Mouse (Mus musculus) CH12.LX (cell line): ENCODE data around the gene Apoa2. TPM values are rescaled to one million over a fixed set of nuclear protein-coding genes. Genes with fewer than 3 reads are reported as not detected.

ENCODE experiments used
- DNase-seq: peaks from one replicate; pipeline ENCODE4 v3.0.0-alpha.2; 2013; ENCODE audit errors: extremely low read depth
- H3K27ac ChIP-seq: 2 replicates; pipeline ENCODE4 v1.5.1; 2012; ENCODE audit warnings: low read depth, mild to moderate bottlenecking, control low read depth, moderate library complexity; ENCODE audit not compliant: insufficient read depth
- H3K27me3 ChIP-seq: replicated peaks from 2 replicates; pipeline ENCODE3; 2012; ENCODE audit warnings: inconsistent platforms
- H3K36me3 ChIP-seq, 2 experiments: replicated peaks in 1 of 2; 2 replicates each; pipeline versions ENCODE3 to v1.6.1; 2012; ENCODE audit warnings: inconsistent platforms in 1 of 2, low read length in 1 of 2, mild to moderate bottlenecking in 1 of 2, mixed read lengths in 1 of 2, moderate library complexity in 1 of 2; ENCODE audit not compliant: control insufficient read depth in 1 of 2, insufficient read depth in 1 of 2
- H3K4me1 ChIP-seq, 2 experiments: 2 replicates each; pipeline ENCODE4 v1.6.1; 2012; ENCODE audit warnings: inconsistent platforms in 1 of 2, moderate library complexity in 1 of 2; ENCODE audit not compliant: insufficient read depth in 2 of 2, control insufficient read depth in 1 of 2
- H3K4me2 ChIP-seq: 2 replicates; pipeline ENCODE4 v1.6.1; 2012; ENCODE audit warnings: low read depth, mild to moderate bottlenecking, control low read depth; ENCODE audit not compliant: poor library complexity, insufficient read depth, severe bottlenecking
- H3K4me3 ChIP-seq, 3 experiments: fragments of 150-350 bp in 1 of 3; sonication (generic) in 1 of 3; replicated peaks in 1 of 3; 2 replicates each; pipeline versions ENCODE3 to v1.5.1; 2011 to 2012; ENCODE audit warnings: low read depth in 2 of 3, low read length in 2 of 3, mild to moderate bottlenecking in 2 of 3, moderate library complexity in 2 of 3, control low read depth in 1 of 3, improper control_type of control experiment in 1 of 3, inconsistent platforms in 1 of 3, mixed read lengths in 1 of 3; ENCODE audit not compliant: poor library complexity in 1 of 3
- H3K79me2 ChIP-seq: replicated peaks from 2 replicates; pipeline ENCODE4 v1.6.1; 2012; ENCODE audit warnings: mild to moderate bottlenecking, moderate library complexity; ENCODE audit not compliant: control insufficient read depth, poor library complexity, insufficient read depth, severe bottlenecking; ENCODE audit errors: extremely low read depth
- H3K9ac ChIP-seq: 2 replicates; pipeline ENCODE4 v1.6.1; 2012; ENCODE audit warnings: low read depth, mild to moderate bottlenecking, control low read depth, moderate library complexity; ENCODE audit not compliant: insufficient read depth
- H3K9me3 ChIP-seq: replicated peaks from 2 replicates; pipeline ENCODE3; 2012; ENCODE audit warnings: low read length, inconsistent platforms, mixed read lengths
- CTCF ChIP-seq, 2 experiments: IDR thresholded peaks in 1 of 2; conservative IDR thresholded peaks in 1 of 2; 2 replicates each; pipeline ENCODE4 v1.5.1; 2011 to 2012; ENCODE audit warnings: low read depth in 2 of 2, low read length in 2 of 2, improper control_type of control experiment in 1 of 2, inconsistent platforms in 1 of 2, mild to moderate bottlenecking in 1 of 2, moderate library complexity in 1 of 2
- ELF1 ChIP-seq: IDR thresholded peaks from 2 replicates; pipeline ENCODE4 v1.6.1; 2014; ENCODE audit warnings: low read depth, mild to moderate bottlenecking, inconsistent platforms, low read length, improper control_type of control experiment
- HCFC1 ChIP-seq: IDR thresholded peaks from 2 replicates; pipeline ENCODE4 v1.6.1; 2012; ENCODE audit warnings: low read depth, mild to moderate bottlenecking, inconsistent platforms, low read length, improper control_type of control experiment
- IRF4 ChIP-seq: IDR thresholded peaks from 2 replicates; pipeline ENCODE4 v1.6.1; 2014; ENCODE audit warnings: low read depth, mild to moderate bottlenecking, inconsistent platforms, low read length, improper control_type of control experiment
- JUN ChIP-seq: IDR thresholded peaks from 2 replicates; pipeline ENCODE4 v1.6.1; 2011; ENCODE audit warnings: low read depth, mild to moderate bottlenecking, low read length, improper control_type of control experiment, moderate library complexity; ENCODE audit not compliant: insufficient read depth
- JUND ChIP-seq: conservative IDR thresholded peaks from 2 replicates; pipeline ENCODE4 v1.6.1; 2011; ENCODE audit warnings: low read depth, low read length, improper control_type of control experiment
- MAFK ChIP-seq: IDR thresholded peaks from 2 replicates; pipeline ENCODE4 v1.6.1; 2011; ENCODE audit warnings: low read length, improper control_type of control experiment; ENCODE audit not compliant: insufficient replicate concordance
- MAX ChIP-seq: IDR thresholded peaks from 2 replicates; pipeline ENCODE4 v1.6.1; 2011; ENCODE audit warnings: low read length, improper control_type of control experiment
- MAZ ChIP-seq: IDR thresholded peaks from 2 replicates; pipeline ENCODE4 v1.6.1; 2012; ENCODE audit warnings: low read depth, mild to moderate bottlenecking, inconsistent platforms, low read length, improper control_type of control experiment, moderate library complexity
- MEF2A ChIP-seq: IDR thresholded peaks from 2 replicates; pipeline ENCODE4 v1.6.1; 2014; ENCODE audit warnings: low read depth, mild to moderate bottlenecking, inconsistent platforms, low read length, improper control_type of control experiment, borderline replicate concordance
- MXI1 ChIP-seq: IDR thresholded peaks from 2 replicates; pipeline ENCODE4 v1.6.1; 2011; ENCODE audit warnings: mild to moderate bottlenecking, low read depth, low read length, improper control_type of control experiment
- NELFE ChIP-seq: IDR thresholded peaks from 2 replicates; pipeline ENCODE4 v1.6.1; 2011; ENCODE audit warnings: low read depth, low read length, improper control_type of control experiment
- NRF1 ChIP-seq: IDR thresholded peaks from 2 replicates; pipeline ENCODE4 v1.6.1; 2014; ENCODE audit warnings: low read depth, mild to moderate bottlenecking, inconsistent platforms, low read length, improper control_type of control experiment, moderate library complexity
- PAX5 ChIP-seq: IDR thresholded peaks from 2 replicates; pipeline ENCODE4 v1.6.1; 2012; ENCODE audit warnings: low read length, inconsistent platforms, mixed read lengths
- POLR2AphosphoS2 ChIP-seq: IDR thresholded peaks from 2 replicates; pipeline ENCODE4 v1.6.1; 2011; ENCODE audit warnings: low read depth, low read length, improper control_type of control experiment
- RAD21 ChIP-seq: IDR thresholded peaks from 2 replicates; pipeline ENCODE4 v1.6.1; 2011; ENCODE audit warnings: low read depth, mild to moderate bottlenecking, low read length, improper control_type of control experiment, moderate library complexity
- RCOR1 ChIP-seq: conservative IDR thresholded peaks from 2 replicates; pipeline ENCODE4 v1.6.1; 2012; ENCODE audit warnings: low read depth, mild to moderate bottlenecking, inconsistent platforms, low read length, improper control_type of control experiment
- SMC3 ChIP-seq: IDR thresholded peaks from 2 replicates; pipeline ENCODE4 v1.6.1; 2011; ENCODE audit warnings: low read depth, low read length, improper control_type of control experiment
- TBP ChIP-seq: conservative IDR thresholded peaks from 2 replicates; pipeline ENCODE4 v1.6.1; 2011; ENCODE audit warnings: low read depth, low read length, improper control_type of control experiment
- TCF12 ChIP-seq: IDR thresholded peaks from 2 replicates; pipeline ENCODE4 v1.6.1; 2014; ENCODE audit warnings: low read depth, mild to moderate bottlenecking, inconsistent platforms, low read length, improper control_type of control experiment
- USF2 ChIP-seq: conservative IDR thresholded peaks from 2 replicates; pipeline ENCODE4 v1.6.1; 2011; ENCODE audit warnings: low read depth, low read length, improper control_type of control experiment
- ZMIZ1 ChIP-seq: IDR thresholded peaks from 2 replicates; pipeline ENCODE4 v1.6.1; 2012; ENCODE audit warnings: low read depth, mild to moderate bottlenecking, inconsistent platforms, low read length, improper control_type of control experiment
- ZNF384 ChIP-seq: IDR thresholded peaks from 2 replicates; pipeline ENCODE4 v1.6.1; 2012; ENCODE audit warnings: low read depth, low read length, improper control_type of control experiment, inconsistent platforms
- dilution Hi-C: fragments of 300-500 bp; cut with MboI; formaldehyde crosslinking; loops from 2 replicates; pipeline ENCODE4 v1.14.3; 2020; ENCODE audit warnings: low sequenced_read_pairs; ENCODE audit not compliant: extremely low pct_unique_long_range_greater_than_20kb, extremely low pct_ligation_motif_present
- in situ Hi-C: fragments of 300-500 bp; cut with MboI; formaldehyde crosslinking; loops from 3 replicates; pipeline ENCODE4 v1.14.3; 2019; ENCODE audit warnings: low sequenced_read_pairs, low pct_ligation_motif_present, low pct_unique_long_range_greater_than_20kb, mixed read lengths
- polyA plus RNA-seq: library from polyadenylated mRNA; unstranded; fragments of >175 nt; gene quantifications from 2 replicates; pipeline ENCODE4 v1.2.1, GENCODE M21; 2012; ENCODE audit warnings: low read depth; ENCODE audit not compliant: insufficient read length
- total RNA-seq, 2 experiments: library from RNA; depleted of rRNA; stranded (reverse); fragments of 300-350 nt in 1 of 2; fragments of >200 nt in 1 of 2; gene quantifications; 2 replicates each; pipeline ENCODE4 v1.2.3; 2012 to 2014

The Apoa2 gene
- total and polyA plus RNA-seq, 3 experiments: 3.0 to 5.3 (median 3.1) TPM

- Histone ChIP-seq H3K79me2 (no peaks in the 10 kb centered on the region), H3K9me3 (no peaks in the 10 kb centered on the region), H3K4me2 (peak overlapping the region; percentile 93), H3K27ac (no peak overlapping the region), H3K4me1 (peaks cover 9 to 27% of the 10 kb centered on the region in 2 experiments; a peak in 3 of 4 replicates), H3K27me3 (no peaks in the 10 kb centered on the region), H3K4me3 (peak overlapping the region in 2 of 3 experiments; percentile 67 to 69), H3K9ac (peak overlapping the region; percentile 80; the same call in 1 of the 2 replicates), H3K36me3 (peaks cover 20 to 34% of the 10 kb centered on the region in 2 experiments)
- DNase-seq: peak; percentile 87
- dilution Hi-C loops: no loop called here
- in situ Hi-C loops: loop anchor here (5.0 to 10.0 kb wide), 2 partner anchors 109 to 326 kb away; partner anchors contain the start of gene Cfap126
- TF ChIP-seq CTCF (conservative IDR thresholded peaks at IDR 0.05 in 1 of 2, IDR thresholded peaks at IDR 0.05 in 1 of 2; ENCODE audit: low read depth in 2 of 2, low read length in 2 of 2) (peak; percentile 76 to 88), NELFE (no peak), MAFK (peak; percentile 54; the same call in 1 of the 2 replicates), JUN (no peak), SMC3 (peak; percentile 92), MEF2A (peak; percentile 30; the same call in 1 of the 2 replicates), IRF4 (no peak), JUND (no peak), RAD21 (peak; percentile 65), ZNF384 (no peak), ELF1 (peak; percentile 58; the same call in 1 of the 2 replicates), TBP (no peak; the same call in 1 of the 2 replicates), PAX5 (no peak), MAX (peak; percentile 63; the same call in 1 of the 2 replicates)
Observed at GRCm38 (mm10) chr1:171220871-171221270, 4.0 kb upstream of the Apoa2 start.

- no peaks in the 10 kb centered on the region for H3K9me3 ChIP-seq
- in situ Hi-C loops: loop anchor here (5.0 to 10.0 kb wide), 2 partner anchors 109 to 327 kb away; partner anchors contain the start of gene Cfap126
- dilution Hi-C loops: no loop called here
- H3K36me3 ChIP-seq: peaks cover 20 to 34% of the 10 kb centered on the region in 2 experiments
- peak overlapping the region; percentile 80 for H3K9ac ChIP-seq
- peaks cover 7 to 27% of the 10 kb centered on the region in 2 experiments; a peak in 3 of 4 replicates for H3K4me1 ChIP-seq
- H3K27ac ChIP-seq: no peak overlapping the region
- TF ChIP-seq MAFK: no peak
- TF ChIP-seq POLR2AphosphoS2: no peak
- no peak for TF ChIP-seq TBP
- TF ChIP-seq NRF1: no peak
- no peak for TF ChIP-seq IRF4
- no peak for TF ChIP-seq MEF2A
- no peak for TF ChIP-seq USF2
- TF ChIP-seq CTCF (conservative IDR thresholded peaks at IDR 0.05 in 1 of 2, IDR thresholded peaks at IDR 0.05 in 1 of 2; ENCODE audit: low read depth in 2 of 2, low read length in 2 of 2): no peak
- TF ChIP-seq MAZ: no peak
- no peak for TF ChIP-seq MAX
- TF ChIP-seq HCFC1: no peak
- TF ChIP-seq ZMIZ1: no peak
- TF ChIP-seq TCF12: no peak
- no peak for TF ChIP-seq ZNF384
- no peak for TF ChIP-seq MXI1
- TF ChIP-seq RCOR1: no peak
- no peaks in the 10 kb centered on the region for H3K79me2 ChIP-seq
- no peak for DNase-seq
- H3K27me3 ChIP-seq: no peaks in the 10 kb centered on the region
- H3K4me3 ChIP-seq: peak overlapping the region; percentile 67 to 89 (median 69)
- H3K4me2 ChIP-seq: peak overlapping the region; percentile 93
Observed at GRCm38 (mm10) chr1:171221281-171222193, 3.3 kb upstream of the Apoa2 start.
